Mouse (Mus musculus): ENCODE measurements around the gene Vstm2l. TPM values are rescaled to one million over a fixed set of nuclear protein-coding genes. Genes with fewer than 3 reads are reported as not detected.
A peak's percentile ranks its signal among the peaks of the same experiment; 100 is the strongest.

Gene Vstm2l
- polyA plus RNA-seq, 1 experiment from 2014 or later = not detected

- no peaks in the 10 kb centered on the region for H3K27me3 ChIP-seq (ENCODE audit: control insufficient read depth, insufficient read depth, low read length)
- no peak overlapping the region for H3K4me2 ChIP-seq (ENCODE audit: low read depth, severe bottlenecking)
- DNase-seq (ENCODE audit: low spot score) (peak; percentile 84), ATAC-seq (ENCODE audit: insufficient number of reproducible peaks, low FRiP score, low TSS enrichment, low read depth) (no peak)
- H3K4me3 ChIP-seq (ENCODE audit: low read depth, low read length) = no peak overlapping the region
- 0% methylated on average over 3 of the region's 3 CpGs for WGBS
- no peaks in the 10 kb centered on the region for H3K9me3 ChIP-seq (ENCODE audit: control insufficient read depth, low read length)
- H3K9ac ChIP-seq (ENCODE audit: low read length) = no peak overlapping the region
- H3K4me1 ChIP-seq (ENCODE audit: control insufficient read depth, insufficient read depth, low read length) = peaks cover 12% of the 10 kb centered on the region
- H3K36me3 ChIP-seq (ENCODE audit: control insufficient read depth, insufficient read depth, low read length) = no peaks in the 10 kb centered on the region
- H3K27ac ChIP-seq (replicated peaks; ENCODE audit: low read depth, low read length) = no peak overlapping the region
These were observed 56.2 kb downstream of the Vstm2l start for GRCm38 (mm10) chr2:157970669-157971068.

GRCm38 (mm10) chr2:157974604-157975501 is 60.4 kb downstream of the Vstm2l start:
- H3K36me3 ChIP-seq (ENCODE audit: control insufficient read depth, insufficient read depth, low read length) = no peaks in the 10 kb centered on the region
- H3K9ac ChIP-seq (ENCODE audit: low read length) = peak overlapping the region; percentile 22; the same call in 1 of the 2 replicates
- peaks cover 18% of the 10 kb centered on the region for H3K4me1 ChIP-seq (ENCODE audit: control insufficient read depth, insufficient read depth, low read length)
- peak overlapping the region; percentile 38 for H3K4me2 ChIP-seq (ENCODE audit: low read depth, severe bottlenecking)
- H3K27me3 ChIP-seq (ENCODE audit: control insufficient read depth, insufficient read depth, low read length) = 0 out of 2 replicates have a peak, but pooled peaks cover 2% of the 10 kb centered on the region
- peak overlapping the region; percentile 6; the same call in 1 of the 2 replicates for H3K4me3 ChIP-seq (ENCODE audit: low read depth, low read length)
- no peaks in the 10 kb centered on the region for H3K9me3 ChIP-seq (ENCODE audit: control insufficient read depth, low read length)
- peak; percentile 51 for DNase-seq (ENCODE audit: low spot score)
- peak; percentile 31; the same call in 1 of the 2 replicates for ATAC-seq (ENCODE audit: insufficient number of reproducible peaks, low FRiP score, low TSS enrichment, low read depth)
- 3% methylated on average over 23 of the region's 23 CpGs for WGBS
- H3K27ac ChIP-seq (replicated peaks; ENCODE audit: low read depth, low read length) = no peak overlapping the region

DNA sequence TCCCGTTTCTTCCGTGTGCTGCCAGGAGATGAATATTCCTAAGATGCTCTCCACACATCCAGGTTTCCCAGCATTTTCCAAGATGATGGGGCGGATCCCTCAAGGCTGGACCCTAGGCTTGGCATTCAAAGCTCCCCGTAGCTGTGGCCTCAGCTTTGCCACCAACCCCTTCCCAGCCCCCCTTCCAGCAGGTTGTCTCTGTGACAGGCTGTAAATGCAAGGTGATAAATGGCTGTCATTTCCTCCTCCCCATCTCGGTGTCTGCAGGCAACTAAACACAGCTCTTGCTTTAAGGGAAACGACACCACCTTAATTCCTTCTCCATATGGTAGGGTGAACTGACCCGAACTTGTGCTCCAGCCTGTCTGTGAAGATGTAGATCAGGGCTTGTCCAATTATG is 61.1 kb downstream of the Vstm2l start:
- H3K27me3 ChIP-seq (ENCODE audit: control insufficient read depth, insufficient read depth, low read length) = 0 out of 2 replicates have a peak, but pooled peaks cover 2% of the 10 kb centered on the region
- no peak overlapping the region for H3K9ac ChIP-seq (ENCODE audit: low read length)
- DNase-seq (ENCODE audit: low spot score) (peak; percentile 42), ATAC-seq (ENCODE audit: insufficient number of reproducible peaks, low FRiP score, low TSS enrichment, low read depth) (no peak)
- H3K4me1 ChIP-seq (ENCODE audit: control insufficient read depth, insufficient read depth, low read length) = peaks cover 18% of the 10 kb centered on the region
- H3K4me3 ChIP-seq (ENCODE audit: low read depth, low read length) = no peak overlapping the region; the same call in 1 of the 2 replicates
- WGBS = 0% methylated on average over 7 of the region's 7 CpGs
- H3K9me3 ChIP-seq (ENCODE audit: control insufficient read depth, low read length) = no peaks in the 10 kb centered on the region
- H3K4me2 ChIP-seq (ENCODE audit: low read depth, severe bottlenecking) = peak overlapping the region; percentile 38
- H3K36me3 ChIP-seq (ENCODE audit: control insufficient read depth, insufficient read depth, low read length) = no peaks in the 10 kb centered on the region
- H3K27ac ChIP-seq (replicated peaks; ENCODE audit: low read depth, low read length) = no peak overlapping the region

- 62% methylated on average over 5 of the region's 5 CpGs for WGBS
- Histone ChIP-seq H3K4me3 (ENCODE audit: low read depth, low read length) (no peak overlapping the region), H3K27ac (replicated peaks; ENCODE audit: low read depth, low read length) (no peak overlapping the region), H3K9ac (ENCODE audit: low read length) (no peak overlapping the region), H3K4me1 (ENCODE audit: control insufficient read depth, insufficient read depth, low read length) (peaks cover 18% of the 10 kb centered on the region), H3K9me3 (ENCODE audit: control insufficient read depth, low read length) (no peaks in the 10 kb centered on the region), H3K4me2 (ENCODE audit: low read depth, severe bottlenecking) (no peak overlapping the region), H3K36me3 (ENCODE audit: control insufficient read depth, insufficient read depth, low read length) (no peaks in the 10 kb centered on the region; the same call in 1 of the 2 replicates), H3K27me3 (ENCODE audit: control insufficient read depth, insufficient read depth, low read length) (0 out of 2 replicates have a peak, but pooled peaks cover 2% of the 10 kb centered on the region)
- DNase-seq (ENCODE audit: low spot score) = no peak
- no peak for ATAC-seq (ENCODE audit: insufficient number of reproducible peaks, low FRiP score, low TSS enrichment, low read depth)
These were observed 64.8 kb downstream of the Vstm2l start for GRCm38 (mm10) chr2:157979241-157979640.

DNA sequence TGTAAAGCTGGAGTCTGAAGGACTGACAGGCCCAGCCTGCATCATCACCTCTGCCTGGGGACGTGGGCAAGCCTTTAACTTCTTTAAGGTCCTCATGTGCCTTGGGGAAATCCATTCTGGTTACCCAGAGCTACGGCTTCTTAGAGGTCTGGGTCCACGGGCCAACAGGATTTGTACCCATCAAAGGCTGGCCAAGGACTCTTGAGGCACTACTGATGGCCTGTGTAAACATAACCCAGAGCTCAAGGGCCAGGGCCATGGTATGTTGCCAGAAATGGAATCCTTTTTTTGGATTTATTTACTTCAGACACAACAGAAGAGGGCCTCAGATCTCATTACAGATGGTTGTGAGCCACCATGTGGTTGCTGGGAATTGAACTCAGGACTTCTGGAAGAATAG is 68.3 kb downstream of the Vstm2l start:
- WGBS = 90% methylated on average over 3 of the region's 3 CpGs
- Histone ChIP-seq H3K4me2 (ENCODE audit: low read depth, severe bottlenecking) (no peak overlapping the region), H3K4me3 (ENCODE audit: low read depth, low read length) (no peak overlapping the region), H3K27ac (replicated peaks; ENCODE audit: low read depth, low read length) (no peak overlapping the region), H3K9ac (ENCODE audit: low read length) (no peak overlapping the region), H3K36me3 (ENCODE audit: control insufficient read depth, insufficient read depth, low read length) (no peaks in the 10 kb centered on the region; the same call in 1 of the 2 replicates), H3K9me3 (ENCODE audit: control insufficient read depth, low read length) (no peaks in the 10 kb centered on the region), H3K27me3 (ENCODE audit: control insufficient read depth, insufficient read depth, low read length) (no peaks in the 10 kb centered on the region), H3K4me1 (ENCODE audit: control insufficient read depth, insufficient read depth, low read length) (no peaks in the 10 kb centered on the region)
- ATAC-seq (ENCODE audit: insufficient number of reproducible peaks, low FRiP score, low TSS enrichment, low read depth) = no peak
- DNase-seq (ENCODE audit: low spot score) = no peak

DNA sequence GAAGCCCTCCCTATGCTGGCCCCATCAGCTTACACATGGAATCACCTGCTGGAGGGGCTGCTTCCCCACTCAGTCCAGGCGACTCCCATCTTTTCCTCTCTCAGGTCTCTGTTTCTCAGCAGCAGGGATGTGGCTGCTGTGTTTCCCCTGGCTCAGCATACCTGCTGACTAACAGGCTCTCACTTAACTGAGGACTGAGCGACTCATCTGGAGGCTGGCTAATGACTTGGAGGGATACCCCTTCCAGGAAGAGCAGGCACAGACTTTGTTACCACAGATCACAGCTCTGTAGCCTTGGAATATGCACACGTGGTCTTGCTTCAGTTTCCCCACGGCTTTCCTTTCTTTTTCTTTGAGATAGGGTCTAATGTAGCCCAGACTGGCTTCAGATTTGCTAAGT is 68.8 kb downstream of the Vstm2l start:
- no peaks in the 10 kb centered on the region for H3K4me1 ChIP-seq (ENCODE audit: control insufficient read depth, insufficient read depth, low read length)
- H3K9ac ChIP-seq (ENCODE audit: low read length) = no peak overlapping the region
- DNase-seq (ENCODE audit: low spot score) = no peak
- no peaks in the 10 kb centered on the region for H3K9me3 ChIP-seq (ENCODE audit: control insufficient read depth, low read length)
- 90% methylated on average over 4 of the region's 4 CpGs for WGBS
- ATAC-seq (ENCODE audit: insufficient number of reproducible peaks, low FRiP score, low TSS enrichment, low read depth) = no peak
- no peaks in the 10 kb centered on the region for H3K27me3 ChIP-seq (ENCODE audit: control insufficient read depth, insufficient read depth, low read length)
- no peak overlapping the region for H3K27ac ChIP-seq (replicated peaks; ENCODE audit: low read depth, low read length)
- H3K4me3 ChIP-seq (ENCODE audit: low read depth, low read length) = no peak overlapping the region
- no peaks in the 10 kb centered on the region; the same call in 1 of the 2 replicates for H3K36me3 ChIP-seq (ENCODE audit: control insufficient read depth, insufficient read depth, low read length)
- no peak overlapping the region for H3K4me2 ChIP-seq (ENCODE audit: low read depth, severe bottlenecking)

GRCm38 (mm10) chr2:157985611-157986010 is 71.2 kb downstream of the Vstm2l start:
- no peak overlapping the region for H3K4me3 ChIP-seq (ENCODE audit: low read depth, low read length)

GRCm38 (mm10) chr2:157986235-157986634 is 71.8 kb downstream of the Vstm2l start:
- no peak overlapping the region for H3K4me2 ChIP-seq (ENCODE audit: low read depth, severe bottlenecking)
- H3K27ac ChIP-seq (replicated peaks; ENCODE audit: low read depth, low read length) = no peak overlapping the region
- no peak overlapping the region for H3K4me3 ChIP-seq (ENCODE audit: low read depth, low read length)
- H3K36me3 ChIP-seq (ENCODE audit: control insufficient read depth, insufficient read depth, low read length) = no peaks in the 10 kb centered on the region; the same call in 1 of the 2 replicates
- no peak overlapping the region for H3K9ac ChIP-seq (ENCODE audit: low read length)
- DNase-seq (ENCODE audit: low spot score) = no peak
- no peaks in the 10 kb centered on the region for H3K9me3 ChIP-seq (ENCODE audit: control insufficient read depth, low read length)
- WGBS = 89% methylated on average over 6 of the region's 6 CpGs
- H3K4me1 ChIP-seq (ENCODE audit: control insufficient read depth, insufficient read depth, low read length) = 0 out of 2 replicates have a peak, but pooled peaks cover 2% of the 10 kb centered on the region
- ATAC-seq (ENCODE audit: insufficient number of reproducible peaks, low FRiP score, low TSS enrichment, low read depth) = no peak
- no peaks in the 10 kb centered on the region for H3K27me3 ChIP-seq (ENCODE audit: control insufficient read depth, insufficient read depth, low read length)

More at GRCm38 (mm10) chr2:157985611-157986010, 71.2 kb downstream of the Vstm2l start:
- WGBS = 80% methylated on average over 4 of the region's 4 CpGs
- DNase-seq (ENCODE audit: low spot score) = no peak
- no peaks in the 10 kb centered on the region; the same call in 1 of the 2 replicates for H3K36me3 ChIP-seq (ENCODE audit: control insufficient read depth, insufficient read depth, low read length)
- H3K4me2 ChIP-seq (ENCODE audit: low read depth, severe bottlenecking) = no peak overlapping the region
- H3K9me3 ChIP-seq (ENCODE audit: control insufficient read depth, low read length) = no peaks in the 10 kb centered on the region
- no peak for ATAC-seq (ENCODE audit: insufficient number of reproducible peaks, low FRiP score, low TSS enrichment, low read depth)
- 0 out of 2 replicates have a peak, but pooled peaks cover 2% of the 10 kb centered on the region for H3K4me1 ChIP-seq (ENCODE audit: control insufficient read depth, insufficient read depth, low read length)
- no peak overlapping the region for H3K27ac ChIP-seq (replicated peaks; ENCODE audit: low read depth, low read length)
- no peak overlapping the region for H3K9ac ChIP-seq (ENCODE audit: low read length)
- H3K27me3 ChIP-seq (ENCODE audit: control insufficient read depth, insufficient read depth, low read length) = no peaks in the 10 kb centered on the region

Measured in limb, embryonic 11.5 days (tissue).